Mouse (Mus musculus) testis, adult 2 months (tissue): ENCODE measurements around the gene Smc2. TPM values are rescaled to one million over a fixed set of nuclear protein-coding genes. Genes with fewer than 3 reads are reported as not detected.
"Not testable (repeated sequence)": the region's sequence is repeated elsewhere in the genome, so short reads cannot be mapped to it uniquely, and the experiment has no call there.

Source experiments
- H3K27ac ChIP-seq: fragments of 200-500 bp; 2 replicates; pipeline ENCODE4 v1.5.1; 2012; ENCODE audit warnings: low read depth, low read length; ENCODE audit not compliant: control insufficient read depth, insufficient read depth
- H3K27me3 ChIP-seq: fragments of 200-500 bp; 2 replicates; pipeline ENCODE4 v1.6.1; 2012; ENCODE audit warnings: mild to moderate bottlenecking, low read length, moderate library complexity; ENCODE audit not compliant: control insufficient read depth, insufficient read depth
- H3K36me3 ChIP-seq: fragments of 200-500 bp; 2 replicates; pipeline ENCODE4 v1.6.1; 2012; ENCODE audit warnings: mild to moderate bottlenecking, low read length; ENCODE audit not compliant: control insufficient read depth, insufficient read depth
- H3K4me1 ChIP-seq: fragments of 200-500 bp; 2 replicates; pipeline ENCODE4 v1.6.1; 2012; ENCODE audit warnings: low read length; ENCODE audit not compliant: control insufficient read depth, insufficient read depth
- H3K4me3 ChIP-seq: fragments of 200-500 bp; 2 replicates; pipeline ENCODE4 v1.5.1; 2012; ENCODE audit warnings: low read depth, mild to moderate bottlenecking, low read length, moderate library complexity, mixed read lengths; ENCODE audit not compliant: control insufficient read depth
- CTCF ChIP-seq: fragments of 200-500 bp; IDR thresholded peaks from 2 replicates; pipeline ENCODE4 v1.5.1; 2012; ENCODE audit warnings: low read depth, mild to moderate bottlenecking, inconsistent platforms, low read length, moderate library complexity; ENCODE audit not compliant: control insufficient read depth, insufficient read depth, insufficient replicate concordance
- POLR2A ChIP-seq: fragments of 200-500 bp; IDR thresholded peaks from 2 replicates; pipeline ENCODE4 v1.6.1; 2012; ENCODE audit warnings: low read depth, mild to moderate bottlenecking, inconsistent platforms, low read length, moderate library complexity; ENCODE audit not compliant: control insufficient read depth
- polyA plus RNA-seq: library from polyadenylated mRNA; depleted of rRNA; stranded (reverse); fragments of >200 nt; gene quantifications from 2 replicates; pipeline ENCODE4 v1.2.3, GENCODE M21; 2012; rRNA removed

The Smc2 gene
- polyA plus RNA-seq: 7.6 and 8.2 TPM in 2 replicates

DNA sequence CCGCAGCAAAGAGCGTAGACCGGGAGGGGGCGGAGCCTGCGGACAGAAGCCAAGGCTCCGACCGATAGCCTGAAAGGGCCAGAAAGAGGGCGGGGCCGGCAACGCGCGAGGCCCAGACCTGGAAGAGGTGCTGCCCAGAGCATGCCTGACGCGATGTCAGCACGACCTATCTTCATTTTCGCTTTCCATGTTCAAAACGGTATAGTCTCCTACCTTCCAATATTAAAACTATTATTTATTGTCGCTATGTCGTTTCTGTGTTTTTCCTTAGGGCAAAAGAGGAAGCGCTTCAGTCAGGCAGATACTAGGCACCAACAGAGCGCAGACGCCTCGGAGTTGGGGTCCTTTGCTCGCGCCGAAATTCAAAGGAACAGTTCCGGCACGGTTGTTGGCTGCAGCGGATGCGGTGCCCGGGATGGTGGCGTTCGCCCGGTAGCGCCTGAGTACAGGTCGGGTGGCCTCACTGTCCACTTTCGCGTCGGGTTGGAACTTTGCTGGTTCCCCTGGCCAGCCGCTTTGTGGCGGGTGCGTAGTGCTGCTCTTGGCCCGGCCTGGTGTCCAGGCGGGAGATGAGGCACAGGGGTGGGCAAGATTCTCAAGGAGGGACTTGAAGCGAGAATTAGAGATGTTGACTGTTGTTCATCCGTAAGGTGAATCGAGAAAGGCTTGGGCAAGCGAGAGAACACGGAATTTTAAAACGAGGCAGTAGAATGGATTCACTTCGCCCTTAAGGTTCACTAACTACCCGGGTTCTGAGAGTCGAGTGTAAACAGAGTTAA, at the start of gene Smc2:
Gene Smc2, plus strand, starts transcription at position 358 of the 779 bp plus-strand sequence.
- TF ChIP-seq POLR2A (peak; percentile 88), CTCF (no peak)
- no peaks in the 10 kb centered on the region for H3K27me3 ChIP-seq
- H3K36me3 ChIP-seq: peaks cover 2% of the 10 kb centered on the region; the same call in 1 of the 2 replicates
- H3K27ac ChIP-seq: peak within 1 kb of the TSS; percentile 99
- no peaks in the 10 kb centered on the region; the same call in 1 of the 2 replicates for H3K4me1 ChIP-seq
- H3K4me3 ChIP-seq: peak within 1 kb of the TSS; percentile 100

DNA sequence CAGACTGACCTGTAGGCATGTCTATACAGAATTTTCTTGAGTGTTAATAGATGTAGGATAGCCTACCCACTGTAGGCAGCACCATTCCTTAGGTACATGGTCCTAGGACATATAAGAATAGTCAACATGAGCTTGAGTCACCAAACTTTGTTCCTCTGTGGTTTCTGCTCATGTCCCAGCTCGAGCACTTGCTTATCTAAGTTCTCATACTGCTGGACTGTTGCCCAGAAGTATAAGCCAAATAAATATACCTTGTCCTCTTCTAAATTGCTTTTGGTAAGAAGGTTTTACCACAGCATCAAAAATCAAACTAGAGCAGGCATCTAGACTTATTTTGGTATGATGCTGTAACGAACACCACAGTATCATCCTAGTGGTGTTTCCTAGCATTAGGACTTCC, 27.5 kb upstream of the Smc2 start:
- no peaks in the 10 kb centered on the region for H3K36me3 ChIP-seq
- no peaks in the 10 kb centered on the region for H3K27me3 ChIP-seq
- TF ChIP-seq POLR2A: no peak
- no peak for TF ChIP-seq CTCF
- H3K27ac ChIP-seq: no peak overlapping the region
- no peaks in the 10 kb centered on the region for H3K4me1 ChIP-seq
- H3K4me3 ChIP-seq: no peak overlapping the region

DNA sequence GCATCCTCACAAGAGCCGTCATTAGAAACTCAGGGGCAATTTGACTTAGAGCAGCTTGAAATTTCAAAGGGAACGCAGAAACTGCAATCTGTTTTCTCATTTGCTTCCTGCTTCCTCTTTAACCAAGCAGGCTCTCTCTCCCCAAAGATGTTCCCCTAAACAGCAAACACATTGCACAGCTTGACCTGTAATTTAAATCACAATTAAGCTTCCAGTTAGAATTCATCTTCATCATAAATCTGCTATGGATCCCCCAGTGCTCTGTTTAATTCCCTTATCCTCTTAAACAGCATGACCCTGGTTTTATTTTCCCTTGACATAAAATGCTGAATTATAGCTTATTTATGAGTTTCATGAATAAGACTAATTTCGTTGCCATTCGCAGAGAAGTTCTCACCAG, 15.4 kb upstream of the Smc2 start:
- Histone ChIP-seq H3K4me3 (no peak overlapping the region), H3K4me1 (no peaks in the 10 kb centered on the region), H3K36me3 (no peaks in the 10 kb centered on the region), H3K27ac (no peak overlapping the region), H3K27me3 (no peaks in the 10 kb centered on the region)
- TF ChIP-seq POLR2A (no peak), CTCF (no peak)

DNA sequence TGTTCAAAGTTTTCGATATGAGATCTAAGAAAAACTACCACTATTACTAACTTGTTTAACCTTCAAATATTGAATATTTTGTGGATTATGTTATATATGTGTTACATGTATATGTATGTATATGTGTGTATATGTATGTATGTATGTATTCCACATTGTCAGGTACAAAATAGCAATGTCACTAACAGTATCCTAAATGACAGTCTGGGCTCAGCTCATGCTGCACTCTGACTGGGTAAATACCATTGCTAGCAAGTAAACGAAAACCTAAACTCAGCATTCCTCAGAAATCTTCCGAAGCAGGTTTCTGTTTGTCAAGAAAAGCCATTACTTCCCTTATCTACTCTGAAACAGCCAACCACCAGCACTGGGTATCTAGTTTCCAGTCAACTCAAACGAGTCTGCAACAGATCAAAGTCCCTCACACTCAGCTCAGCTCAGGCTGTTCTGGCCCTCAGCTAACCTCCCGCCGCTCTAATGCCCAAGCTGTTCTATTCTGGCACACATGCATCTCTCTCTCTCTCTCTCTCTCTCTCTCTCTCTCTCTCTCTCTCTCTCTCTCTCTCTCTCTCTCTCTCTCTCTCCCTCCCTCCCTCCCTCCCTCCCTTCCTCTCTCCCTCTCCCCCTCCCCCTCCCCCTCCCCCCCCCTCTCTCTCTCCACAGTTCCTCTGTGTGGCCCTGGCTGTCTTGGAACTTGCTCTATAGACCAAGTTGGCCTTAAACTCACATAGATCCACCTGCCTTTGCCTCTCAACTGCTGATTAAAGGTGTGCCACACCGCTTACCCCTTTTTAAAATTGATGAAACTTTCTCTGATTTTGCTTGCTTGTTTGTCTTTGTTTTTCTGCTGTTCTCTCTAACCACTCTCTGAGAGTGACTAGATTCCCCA, 9.5 kb upstream of the Smc2 start:
- TF ChIP-seq CTCF (no peak), POLR2A (no peak)
- no peaks in the 10 kb centered on the region for H3K27me3 ChIP-seq
- no peaks in the 10 kb centered on the region for H3K36me3 ChIP-seq
- H3K27ac ChIP-seq: no peak overlapping the region
- no peak overlapping the region for H3K4me3 ChIP-seq
- H3K4me1 ChIP-seq: no peaks in the 10 kb centered on the region

DNA sequence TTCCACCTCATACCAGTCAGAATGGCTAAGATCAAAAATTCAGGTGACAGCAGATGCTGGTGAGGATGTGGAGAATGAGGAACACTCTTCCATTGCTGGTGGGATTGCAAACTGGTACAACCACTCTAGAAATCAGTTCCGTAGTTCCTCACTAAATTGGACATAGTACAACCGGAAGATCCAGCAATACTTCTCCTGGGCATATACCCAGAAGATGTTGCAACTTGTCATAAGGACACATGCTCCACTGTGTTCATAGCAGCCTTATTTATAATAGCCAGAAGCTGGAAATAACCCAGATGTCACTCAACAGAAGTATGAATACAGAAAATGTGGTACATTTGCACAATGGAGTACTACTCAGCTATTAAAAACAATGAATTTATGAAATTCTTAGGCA, 3.5 kb upstream of the Smc2 start:
- H3K27ac ChIP-seq, H3K4me1 ChIP-seq, H3K27me3 ChIP-seq, H3K4me3 ChIP-seq, H3K36me3 ChIP-seq: not testable (repeated sequence)

DNA sequence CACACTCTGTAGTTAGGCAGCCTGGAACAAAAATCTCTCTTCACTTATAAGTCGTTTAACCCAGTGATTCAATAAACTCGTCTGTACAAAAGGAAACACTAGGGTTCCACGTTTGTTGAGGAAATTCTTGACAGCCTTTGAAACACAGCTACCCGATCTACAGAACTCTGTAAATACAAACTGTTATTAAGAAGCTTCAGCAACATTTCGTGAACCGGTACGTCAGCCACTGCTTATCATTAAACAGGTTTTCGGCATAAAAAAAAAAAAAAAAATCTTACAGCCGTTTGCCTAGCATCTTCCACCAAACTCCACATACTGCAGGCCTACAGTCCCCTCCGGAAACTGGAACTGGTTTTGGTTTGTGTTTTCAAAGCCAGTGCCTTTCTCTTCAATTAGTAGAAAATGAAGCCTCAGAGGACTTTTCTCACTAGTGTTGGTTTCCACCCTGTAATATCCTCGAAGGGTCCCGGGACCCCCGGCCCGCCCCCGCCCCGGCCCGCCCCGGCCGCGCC, 615 bp upstream of the Smc2 start:
- Histone ChIP-seq H3K27ac (peak overlapping the region; percentile 76), H3K4me3 (peak overlapping the region; percentile 85), H3K4me1 (no peaks in the 10 kb centered on the region; the same call in 1 of the 2 replicates), H3K27me3 (no peaks in the 10 kb centered on the region), H3K36me3 (no peaks in the 10 kb centered on the region)
- TF ChIP-seq POLR2A (no peak), CTCF (no peak)

DNA sequence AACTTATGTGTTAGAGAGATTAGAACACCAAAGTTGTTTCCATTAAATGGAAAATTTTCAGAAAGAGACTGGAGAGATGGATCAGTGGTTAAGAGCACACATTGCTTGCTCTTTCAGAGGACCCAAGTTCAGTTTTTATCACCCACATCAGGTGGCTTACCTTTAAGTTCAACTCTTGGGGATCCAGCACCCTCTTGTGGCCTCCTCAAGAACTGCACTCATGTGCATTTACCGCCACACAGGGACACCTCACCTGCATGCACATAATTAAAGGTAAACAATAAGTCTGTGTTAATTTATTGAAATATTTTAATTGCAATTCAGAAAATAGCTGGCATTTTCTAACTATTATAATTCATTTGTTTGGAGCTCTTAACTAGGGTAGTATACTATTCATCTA, 20.7 kb downstream of the Smc2 start:
- Histone ChIP-seq H3K4me1 (no peaks in the 10 kb centered on the region), H3K36me3 (peaks cover 1% of the 10 kb centered on the region), H3K27ac (no peak overlapping the region), H3K27me3 (no peaks in the 10 kb centered on the region), H3K4me3 (no peak overlapping the region)
- TF ChIP-seq POLR2A (no peak), CTCF (peak; percentile 39; the same call in 1 of the 2 replicates)
